Mouse (Mus musculus): ENCODE data around the gene Slc29a1.
A peak's percentile ranks its signal among the peaks of the same experiment; 100 is the strongest.

Gene Slc29a1

GRCm38 (mm10) chr17:45589236-45589635 is 10.2 kb downstream of the Slc29a1 start:
- no peak for DNase-seq (ENCODE audit: low spot score)

GRCm38 (mm10) chr17:45588370-45588769 is 11.0 kb downstream of the Slc29a1 start:
- DNase-seq (ENCODE audit: low spot score), result no peak

- DNase-seq (ENCODE audit: low spot score), result no peak
Observed at GRCm38 (mm10) chr17:45586449-45586837, 13.0 kb downstream of the Slc29a1 start.

- DNase-seq (ENCODE audit: low spot score), result no peak
Observed at GRCm38 (mm10) chr17:45585725-45586448, 13.5 kb downstream of the Slc29a1 start.

GRCm38 (mm10) chr17:45584939-45585678 is 14.3 kb downstream of the Slc29a1 start:
- DNase-seq (ENCODE audit: low spot score), result peak; percentile 90

GRCm38 (mm10) chr17:45584096-45584896 is 15.1 kb downstream of the Slc29a1 start:
- DNase-seq (ENCODE audit: low spot score), result no peak

- no peak for DNase-seq (ENCODE audit: low spot score)
Observed at GRCm38 (mm10) chr17:45582715-45583355, 16.6 kb downstream of the Slc29a1 start.

- no peak for DNase-seq (ENCODE audit: low spot score)
Observed at GRCm38 (mm10) chr17:45582188-45582587, 17.2 kb downstream of the Slc29a1 start.

- DNase-seq (ENCODE audit: low spot score), result peak; percentile 88
Observed at GRCm38 (mm10) chr17:45581567-45581983, 17.8 kb downstream of the Slc29a1 start.

- no peak for DNase-seq (ENCODE audit: low spot score)
Observed at GRCm38 (mm10) chr17:45580958-45581477, 18.4 kb downstream of the Slc29a1 start.

- DNase-seq (ENCODE audit: low spot score), result no peak
Observed at GRCm38 (mm10) chr17:45579554-45579953, 19.9 kb downstream of the Slc29a1 start.

- DNase-seq (ENCODE audit: low spot score), result no peak
Observed at GRCm38 (mm10) chr17:45578843-45579242, 20.6 kb downstream of the Slc29a1 start.

- DNase-seq (ENCODE audit: low spot score), result no peak
Observed at GRCm38 (mm10) chr17:45578242-45578641, 21.2 kb downstream of the Slc29a1 start.

GRCm38 (mm10) chr17:45575123-45575897 is 24.1 kb downstream of the Slc29a1 start:
- DNase-seq (ENCODE audit: low spot score), result no peak

- peak; percentile 68 for DNase-seq (ENCODE audit: low spot score)
Observed at GRCm38 (mm10) chr17:45574129-45574761, 25.2 kb downstream of the Slc29a1 start.

- peak; percentile 94 for DNase-seq (ENCODE audit: low spot score)
Observed at GRCm38 (mm10) chr17:45573780-45574123, 25.7 kb downstream of the Slc29a1 start.

- DNase-seq (ENCODE audit: low spot score), result peak; percentile 99
Observed at GRCm38 (mm10) chr17:45573087-45573779, 26.2 kb downstream of the Slc29a1 start, which contains the start of gene Hsp90ab1. Gene Hsp90ab1 (minus strand): TSS chr17:45573271.

- peak; percentile 91 for DNase-seq (ENCODE audit: low spot score)
Observed at GRCm38 (mm10) chr17:45572103-45573086, 27.0 kb downstream of the Slc29a1 start.

GRCm38 (mm10) chr17:45569999-45570398 is 29.4 kb downstream of the Slc29a1 start:
- DNase-seq (ENCODE audit: low spot score), result no peak

Data from embryo, embryonic 10.5 days (tissue).